Mouse (Mus musculus) bone marrow, adult 2 months (tissue): ENCODE data around the gene Zfp689.

Experiments used
- CTCF ChIP-seq: fragments of 200-500 bp; IDR thresholded peaks from 2 replicates; pipeline ENCODE4 v1.5.1; 2011; ENCODE audit warnings: low read length, control low read depth; ENCODE audit not compliant: control insufficient read depth, insufficient read depth
- POLR2A ChIP-seq: fragments of 200-500 bp; IDR thresholded peaks from 2 replicates; pipeline ENCODE4 v1.6.1; 2011; ENCODE audit warnings: low read depth, mild to moderate bottlenecking, control low read depth, low read length, borderline replicate concordance; ENCODE audit not compliant: control insufficient read depth

DNA sequence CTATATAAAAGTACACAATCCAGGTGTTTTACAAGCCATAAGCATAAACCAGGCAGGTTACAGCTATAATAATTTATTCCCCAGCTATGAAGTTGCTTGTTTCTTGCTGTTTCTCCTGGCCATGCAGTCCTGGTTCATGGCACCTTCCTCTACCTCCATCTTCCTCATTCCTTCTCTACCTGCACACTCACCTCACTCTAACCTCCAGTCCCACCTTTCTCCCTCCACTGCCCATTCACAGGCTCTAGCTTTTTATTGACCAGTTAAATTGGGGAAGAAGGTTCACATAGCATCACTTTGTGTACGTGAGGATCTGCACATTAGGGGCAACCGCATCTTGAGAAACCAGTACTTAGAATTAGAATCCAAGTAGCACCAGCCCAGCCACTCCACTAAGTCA is 4.1 kb upstream of the Zfp689 start:
- no peak for TF ChIP-seq CTCF
- TF ChIP-seq POLR2A, result no peak
